Mouse (Mus musculus) bone marrow macrophage, adult 2 months (primary cell): ENCODE data around the gene Gm45837.
"Not testable (repeated sequence)": the region's sequence is repeated elsewhere in the genome, so short reads cannot be mapped to it uniquely, and the experiment has no call there.

Experiments
- CTCF ChIP-seq: IDR thresholded peaks from 2 replicates; pipeline ENCODE4 v1.5.1; 2012; ENCODE audit warnings: low read depth, mild to moderate bottlenecking, low read length, moderate library complexity
- POLR2A ChIP-seq: IDR thresholded peaks from 2 replicates; pipeline ENCODE4 v1.6.1; 2012; ENCODE audit warnings: mild to moderate bottlenecking, low read depth, low read length, borderline replicate concordance

- not testable (repeated sequence) for TF ChIP-seq POLR2A, CTCF
These were observed 144.8 kb downstream of the Gm45837 start for GRCm38 (mm10) chr7:101555473-101555872.
